Mouse (Mus musculus) forebrain, embryonic 15.5 days (tissue): ENCODE results near the gene Col4a6. TPM values are rescaled to one million over a fixed set of nuclear protein-coding genes. Genes with fewer than 3 reads are reported as not detected.

ENCODE experiments used
- polyA plus RNA-seq: library from polyadenylated mRNA; unstranded; fragments of >200 nt; fragmentation: Nextera tagmentation; extraction: Ambion mirVana; gene quantifications from 2 replicates; pipeline ENCODE4 v1.2.1, GENCODE M21; 2015

The Col4a6 gene
- polyA plus RNA-seq, 1 experiment from 2014 or later = 1.6 TPM

Other genes with a start within 250 kb of the Col4a6 start
- 5.4 and 5.6 TPM in 2 replicates for gene Col4a5, start 1.3 kb upstream of the Col4a6 start, polyA plus RNA-seq